Mouse (Mus musculus) brain, embryonic 14.5 days (tissue): ENCODE data around the gene Atrnl1. TPM values are rescaled to one million over a fixed set of nuclear protein-coding genes. Genes with fewer than 3 reads are reported as not detected.

Experiments
- DNase-seq: peaks from one replicate; pipeline ENCODE4 v3.0.0-alpha.2; 2011; ENCODE audit warnings: low read depth
- CTCF ChIP-seq: fragments of 200-500 bp; IDR thresholded peaks from 2 replicates; pipeline ENCODE4 v1.5.1; 2012; ENCODE audit warnings: inconsistent platforms, mild to moderate bottlenecking, moderate library complexity, borderline replicate concordance; ENCODE audit not compliant: insufficient read depth, insufficient read length; ENCODE audit errors: extremely low read depth
- POLR2A ChIP-seq: fragments of 200-500 bp; IDR thresholded peaks from 2 replicates; pipeline ENCODE4 v1.6.1; 2012; ENCODE audit warnings: mild to moderate bottlenecking, inconsistent platforms, borderline replicate concordance; ENCODE audit not compliant: poor library complexity, insufficient read depth, insufficient read length, severe bottlenecking; ENCODE audit errors: extremely low read depth
- polyA plus RNA-seq: library from polyadenylated mRNA; depleted of rRNA; stranded (reverse); fragments of >200 nt; gene quantifications from 2 replicates; pipeline ENCODE4 v1.2.3, GENCODE M21; 2012

Atrnl1 gene
- polyA plus RNA-seq, 1 experiment, result 31.4 TPM

DNA sequence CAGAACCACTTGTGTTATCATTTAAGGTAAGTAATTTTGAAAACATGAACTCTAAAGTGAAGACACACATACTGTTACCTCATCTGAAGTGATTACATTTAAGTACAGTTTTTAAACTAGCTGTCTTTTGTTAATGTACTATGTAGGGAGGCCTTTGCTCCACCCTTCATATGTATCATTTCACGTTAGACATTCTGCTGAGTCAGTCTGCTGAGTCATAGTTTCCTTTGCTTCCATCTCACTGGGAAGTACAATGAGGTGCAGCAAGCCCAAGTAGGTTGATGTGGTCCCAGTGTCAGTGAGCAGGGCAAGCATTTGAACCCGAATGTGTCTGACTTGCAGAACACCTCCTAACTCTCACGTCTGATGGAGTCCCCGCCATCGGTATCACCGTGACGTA lies 271.1 kb downstream of the Atrnl1 start:
- TF ChIP-seq POLR2A (no peak), CTCF (no peak)
- DNase-seq, result no peak

DNA sequence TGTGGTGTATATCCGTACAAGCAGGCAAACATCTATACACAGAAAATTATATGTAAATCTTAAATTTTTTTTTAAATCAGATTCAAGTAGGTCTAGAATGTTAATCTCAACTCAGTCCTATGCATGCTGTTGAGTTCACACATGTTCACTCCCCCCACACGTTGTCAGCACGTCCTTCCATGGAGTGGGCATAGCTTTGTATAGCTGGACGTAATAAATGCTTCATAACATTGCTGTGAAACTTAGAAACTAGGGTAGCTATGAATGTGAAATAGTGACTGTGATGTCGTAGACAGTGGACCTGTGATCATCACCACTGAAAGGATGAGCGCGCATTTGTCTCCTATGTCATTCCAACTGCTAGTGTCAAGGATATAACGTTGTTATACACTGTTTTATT lies 278.0 kb downstream of the Atrnl1 start:
- no peak for TF ChIP-seq CTCF
- TF ChIP-seq POLR2A, result no peak
- DNase-seq, result no peak

DNA sequence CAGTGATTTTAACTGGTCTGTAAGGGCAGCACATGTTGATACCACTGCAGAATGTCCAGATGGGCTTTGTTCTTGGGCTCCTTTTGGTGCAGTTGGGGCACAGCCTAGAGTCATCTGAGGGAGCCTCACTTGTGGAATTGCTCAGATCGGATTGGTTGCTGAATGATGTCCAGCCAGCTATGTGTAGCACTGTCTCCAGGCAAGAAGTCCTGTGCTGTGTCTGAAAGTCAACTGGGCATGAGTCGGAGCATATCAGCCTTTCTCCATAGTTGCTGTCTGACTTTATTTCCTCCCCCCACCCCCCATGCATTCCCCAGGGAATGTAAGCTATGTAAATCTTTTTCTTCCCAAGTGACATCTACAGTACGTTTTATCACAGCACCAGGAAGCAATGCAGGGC lies 278.9 kb downstream of the Atrnl1 start:
- DNase-seq, result no peak
- TF ChIP-seq POLR2A (no peak), CTCF (no peak)

DNA sequence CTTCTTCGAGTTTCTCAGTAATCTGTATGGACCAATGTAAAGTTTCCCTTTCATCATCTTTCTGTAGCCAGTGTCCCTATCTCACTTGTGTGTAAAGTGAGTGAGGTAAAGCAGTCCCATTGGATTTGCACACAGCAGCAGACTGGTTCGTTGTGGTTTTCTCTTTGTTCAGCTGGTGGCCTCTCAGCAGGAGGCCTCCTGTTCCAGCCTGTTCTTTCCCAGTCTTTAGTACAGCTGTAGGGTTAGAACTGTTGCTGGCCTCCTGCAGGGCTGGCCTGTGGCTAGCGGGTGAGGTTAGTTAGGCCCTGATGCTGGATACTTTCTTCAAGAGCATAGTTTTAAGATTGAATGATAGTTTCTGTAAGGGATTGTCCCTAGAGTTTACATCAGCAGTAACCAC lies 280.1 kb downstream of the Atrnl1 start:
- DNase-seq, result peak; percentile 45
- TF ChIP-seq CTCF (no peak), POLR2A (no peak)

DNA sequence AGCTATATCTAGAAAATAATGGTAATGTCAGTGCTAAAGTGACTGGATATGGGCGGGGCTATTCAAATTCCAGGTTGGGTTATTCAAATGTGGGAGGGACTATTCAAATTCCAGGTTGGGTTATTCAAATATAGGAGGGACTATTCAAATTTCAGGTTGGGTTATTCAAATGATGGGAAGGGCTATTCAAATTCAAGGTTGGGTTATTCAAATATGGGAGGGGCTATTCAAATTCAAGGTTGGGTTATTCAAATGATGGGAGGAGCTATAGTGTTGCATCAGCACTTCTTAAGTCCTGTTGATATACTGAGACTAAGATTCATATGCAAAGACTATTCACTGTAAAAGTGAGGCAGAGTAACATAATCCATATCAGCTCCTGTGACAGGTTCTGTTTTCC lies 283.4 kb downstream of the Atrnl1 start:
- TF ChIP-seq POLR2A (no peak), CTCF (no peak)
- no peak for DNase-seq

DNA sequence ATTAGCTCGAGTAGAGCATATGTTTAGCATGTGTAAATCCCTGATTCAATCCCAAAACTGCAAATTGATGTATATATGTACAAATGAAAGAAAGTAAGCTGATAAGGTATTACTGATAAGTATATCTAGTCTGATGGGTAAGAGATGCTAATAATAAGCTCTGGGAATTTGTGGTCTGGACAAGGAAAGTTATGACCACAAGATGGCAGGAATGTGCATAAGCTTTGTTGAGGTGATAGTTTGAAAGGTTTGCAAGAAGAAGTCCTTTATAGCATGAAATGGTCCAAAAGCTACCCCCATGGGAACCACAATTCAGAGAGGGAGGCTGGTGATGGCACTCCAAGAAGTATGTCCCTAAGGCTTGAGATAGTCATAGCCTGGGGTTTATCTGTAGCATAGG lies 289.2 kb downstream of the Atrnl1 start:
- peak; percentile 62 for DNase-seq
- TF ChIP-seq CTCF (no peak), POLR2A (no peak)

DNA sequence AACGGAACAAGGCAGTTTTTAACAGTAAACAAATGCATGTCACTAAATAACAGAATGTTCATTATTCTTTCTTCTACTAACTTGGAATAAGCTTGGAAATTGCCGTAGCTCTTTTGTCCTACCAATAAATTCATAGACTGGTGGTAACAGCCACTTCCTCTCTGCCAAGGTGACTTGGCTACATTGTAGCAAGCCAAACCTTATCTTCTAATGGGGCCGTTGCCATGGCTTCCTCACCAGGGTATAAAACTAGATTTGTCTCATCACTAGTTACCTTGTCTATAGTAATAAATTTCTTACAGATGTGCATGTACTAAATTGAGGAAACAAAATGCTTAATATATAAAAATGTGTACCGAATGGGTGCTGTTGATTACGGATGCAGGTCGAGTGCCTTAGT lies 298.6 kb downstream of the Atrnl1 start:
- TF ChIP-seq POLR2A (no peak), CTCF (no peak)

DNA sequence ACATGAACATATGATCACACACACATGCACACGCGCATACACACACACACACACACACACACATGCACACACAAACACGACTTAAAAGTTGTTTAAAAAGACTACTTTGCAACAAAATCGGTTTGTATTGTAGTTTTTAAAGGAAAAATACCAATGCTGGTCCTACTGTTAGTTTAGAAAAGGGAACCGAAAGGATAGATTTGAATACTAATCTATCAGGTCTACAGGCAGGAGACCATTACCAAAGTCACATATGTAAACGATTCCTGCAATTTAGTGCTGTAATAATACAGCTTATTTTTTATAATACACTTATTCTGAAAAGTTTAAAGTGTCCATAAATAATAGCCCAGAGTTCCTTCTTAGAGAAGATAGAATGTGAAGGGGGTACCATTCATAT lies 299.8 kb downstream of the Atrnl1 start:
- no peak for DNase-seq
- TF ChIP-seq POLR2A, result no peak
- no peak for TF ChIP-seq CTCF

More for the DNA sequence above, 298.6 kb downstream of the Atrnl1 start:
- DNase-seq, result no peak

DNA sequence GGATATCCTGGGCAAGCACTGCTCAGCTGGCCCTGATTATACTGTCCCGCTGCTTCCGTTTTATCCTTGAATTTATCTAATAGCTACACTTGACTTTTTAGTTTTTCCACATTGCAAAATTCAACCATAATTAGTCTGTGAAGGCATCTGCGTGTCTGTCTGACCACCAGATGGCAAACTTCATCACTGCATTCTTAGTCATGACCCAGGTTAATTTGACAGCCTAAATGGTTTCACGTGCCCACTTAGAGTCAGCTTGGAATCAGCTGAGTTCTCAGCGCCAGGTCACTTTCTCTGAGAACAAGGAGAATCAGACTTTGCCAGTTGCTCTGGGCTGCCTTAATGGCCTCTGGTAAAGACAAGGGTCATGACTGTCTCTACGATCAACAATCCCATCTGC lies 305.5 kb downstream of the Atrnl1 start:
- DNase-seq, result peak; percentile 60
- no peak for TF ChIP-seq POLR2A
- peak; percentile 49; the same call in 1 of the 2 replicates for TF ChIP-seq CTCF

DNA sequence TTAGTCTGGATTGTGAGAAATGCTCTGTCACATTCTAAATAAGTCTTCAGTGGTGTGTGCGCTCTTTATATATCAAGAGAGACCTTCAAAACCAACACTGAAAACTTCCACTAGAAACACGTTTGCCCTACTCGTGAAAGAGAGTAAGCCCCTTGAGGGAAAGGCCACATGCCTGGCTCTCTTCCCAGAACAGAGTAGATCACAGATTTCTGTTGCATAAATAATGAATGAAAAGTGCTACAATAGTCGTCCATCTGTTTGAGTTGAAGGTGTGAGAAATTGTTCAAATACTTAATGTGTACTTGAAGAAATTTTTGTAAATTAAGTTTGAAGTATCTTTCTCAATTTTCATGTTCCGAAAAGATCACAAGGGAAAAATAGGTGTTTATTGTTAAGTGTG lies 312.2 kb downstream of the Atrnl1 start:
- peak; percentile 47 for DNase-seq
- TF ChIP-seq POLR2A, result no peak
- no peak for TF ChIP-seq CTCF

DNA sequence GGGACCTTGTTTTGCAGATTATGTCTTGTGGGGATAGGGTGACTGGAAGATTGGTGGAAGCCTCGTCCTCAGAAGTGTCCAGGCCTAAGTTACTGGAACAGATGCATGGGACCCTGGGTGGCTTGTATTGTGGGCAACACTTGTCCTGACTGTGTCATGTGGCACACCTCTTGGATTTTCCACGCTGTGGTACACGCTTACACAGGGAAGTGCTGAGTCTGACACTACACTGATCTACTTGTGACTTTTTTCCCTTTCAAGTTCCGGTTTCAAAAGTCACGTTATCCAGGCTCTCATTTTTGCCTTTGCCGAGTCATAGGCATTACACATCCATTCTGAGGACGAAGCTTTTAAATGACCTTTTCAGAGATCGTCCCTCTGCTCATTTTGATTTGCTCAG lies 314.0 kb downstream of the Atrnl1 start:
- TF ChIP-seq CTCF, result no peak
- TF ChIP-seq POLR2A, result no peak
- DNase-seq, result no peak

DNA sequence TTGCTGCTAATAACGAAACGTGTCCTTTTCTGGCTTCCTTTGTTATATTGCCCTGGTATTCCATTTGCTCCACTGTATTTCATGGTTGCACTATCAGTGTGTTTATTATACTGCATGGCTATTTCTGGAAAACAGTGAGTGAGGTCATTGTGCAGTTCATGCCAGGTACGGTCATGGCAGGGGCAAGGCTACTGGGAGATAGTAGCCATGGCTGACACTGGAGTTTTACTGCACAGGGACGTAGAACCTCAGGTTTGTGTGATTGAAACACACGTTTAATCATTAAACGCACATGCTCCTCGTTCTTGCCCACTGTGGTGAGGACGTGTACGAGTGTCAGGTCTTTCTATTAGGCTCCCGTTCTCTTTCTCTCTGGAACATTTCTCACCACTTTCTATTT lies 314.8 kb downstream of the Atrnl1 start:
- DNase-seq, result no peak

More for the DNA sequence above, 314.8 kb downstream of the Atrnl1 start:
- TF ChIP-seq CTCF, result no peak
